Mouse (Mus musculus) retina, postnatal 1 day (tissue): ENCODE results near the gene Eef2kmt.

Source experiments
- DNase-seq: peaks from one replicate; pipeline ENCODE4 v3.0.0-alpha.2; 2012

Eef2kmt gene

DNA sequence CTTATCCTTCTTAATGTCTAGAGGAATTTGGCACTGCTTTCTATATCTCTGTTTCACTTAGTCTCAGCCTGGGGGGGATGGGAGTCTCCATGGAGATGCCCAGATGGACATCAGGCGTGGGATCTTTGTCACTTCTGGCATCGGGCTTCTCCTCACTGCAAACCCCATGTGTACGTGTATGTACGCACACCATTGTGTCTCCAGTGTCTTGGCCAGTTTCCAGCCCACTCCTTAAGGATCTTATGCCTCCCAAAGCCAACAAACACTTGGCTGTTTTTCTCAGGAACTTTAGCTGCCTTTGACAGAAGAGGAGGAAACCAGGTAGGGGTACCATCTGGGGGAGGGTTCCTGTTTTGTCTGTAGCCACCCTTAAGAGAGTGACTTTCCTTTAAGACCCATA, 34.4 kb downstream of the Eef2kmt start:
- no peak for DNase-seq

DNA sequence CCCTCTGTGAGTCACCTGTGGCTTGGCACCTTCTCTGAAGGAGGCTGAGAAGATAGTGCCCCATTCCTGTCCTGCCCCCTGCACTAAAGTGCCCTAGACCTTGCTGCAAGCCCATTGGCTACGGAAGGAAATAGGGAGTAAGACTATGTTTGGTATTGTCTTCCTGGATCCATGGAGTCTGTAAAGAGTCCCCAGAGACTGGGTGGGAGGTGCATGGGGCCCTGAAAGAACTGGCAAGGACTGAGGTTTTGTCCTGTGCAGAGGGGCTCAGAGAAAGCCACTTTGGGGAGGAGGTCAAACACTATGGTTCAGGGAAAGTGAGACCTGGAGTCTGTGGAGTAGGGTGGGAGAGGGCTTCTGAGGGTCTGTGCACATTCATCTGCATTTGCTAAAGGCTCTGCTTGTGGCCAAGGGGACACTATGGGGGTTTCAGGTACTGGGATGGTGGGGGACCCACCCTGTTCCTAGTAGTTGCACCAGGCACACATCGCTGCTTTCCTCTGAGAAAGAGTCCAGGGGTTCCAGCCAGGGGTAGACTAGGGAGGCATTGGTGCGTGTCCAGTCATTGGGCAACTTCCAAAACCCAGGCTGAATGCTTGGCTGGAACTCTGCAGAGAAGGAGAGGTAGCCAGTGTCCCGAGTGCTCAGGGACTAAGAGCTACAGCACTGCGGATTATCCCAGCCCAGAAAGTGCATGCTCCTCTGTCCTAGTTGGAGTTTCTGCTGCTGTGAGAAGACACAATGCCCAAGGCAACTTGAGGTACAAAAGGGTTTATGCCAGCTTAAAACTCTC, 38.2 kb downstream of the Eef2kmt start:
- no peak for DNase-seq

DNA sequence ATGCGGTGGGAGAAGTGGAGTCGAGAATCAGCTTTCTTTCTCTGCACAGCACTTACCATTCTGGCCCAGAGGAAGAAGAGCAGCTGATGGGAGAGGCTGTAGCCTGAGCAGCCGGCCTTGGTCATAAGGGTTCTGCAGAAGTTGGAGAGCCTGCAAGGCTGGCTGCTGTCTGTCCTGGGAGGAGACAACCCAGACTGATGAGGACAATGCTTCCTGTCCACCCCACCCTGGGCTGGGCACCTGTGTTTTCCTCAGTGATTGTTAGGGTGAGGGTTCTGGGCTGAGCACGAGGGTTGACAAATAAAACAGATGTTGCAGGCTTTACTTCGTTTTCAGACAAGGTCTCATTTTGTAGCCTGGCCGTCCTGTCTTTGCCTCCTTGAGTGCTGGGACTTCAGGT, 39.1 kb downstream of the Eef2kmt start:
- no peak for DNase-seq

DNA sequence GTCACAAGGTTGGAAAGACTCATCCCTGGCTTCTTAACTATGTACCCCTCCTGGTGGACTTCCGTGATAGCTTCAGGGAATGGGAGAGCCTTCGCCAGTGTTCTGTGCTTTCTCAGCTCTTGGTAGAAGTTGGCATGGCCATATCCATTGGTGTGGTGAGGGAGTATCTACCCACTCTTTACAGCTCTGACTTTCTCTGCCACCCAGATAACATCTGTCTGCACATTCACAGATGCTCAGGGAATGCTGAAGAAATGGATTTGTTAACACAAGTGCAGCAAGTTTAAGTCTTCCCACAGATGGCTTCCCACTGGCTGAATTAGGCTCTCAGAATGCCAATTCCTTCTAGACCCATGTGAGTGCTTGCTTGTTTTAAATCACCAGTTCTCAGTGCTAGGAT, 41.7 kb downstream of the Eef2kmt start:
- DNase-seq = no peak

DNA sequence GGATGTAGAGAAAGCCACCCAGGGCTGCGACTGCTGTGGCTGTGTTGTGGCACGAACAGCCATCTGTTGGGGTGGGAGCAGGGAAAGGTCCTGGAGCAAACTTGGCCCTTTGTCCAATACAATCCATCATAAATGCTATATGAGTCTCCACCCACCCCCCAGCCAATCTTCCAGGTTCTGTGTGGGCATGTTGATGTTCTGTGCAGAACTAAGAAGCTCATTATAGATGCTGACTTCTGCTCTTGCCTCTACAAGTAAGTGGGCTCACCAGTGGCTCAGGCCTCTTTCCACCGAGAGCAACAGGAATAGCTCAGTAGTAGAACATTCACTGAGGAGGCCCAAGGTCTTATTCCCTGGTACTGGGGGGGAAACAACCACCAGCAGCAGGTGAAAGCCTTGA, 43.6 kb downstream of the Eef2kmt start:
- no peak for DNase-seq

DNA sequence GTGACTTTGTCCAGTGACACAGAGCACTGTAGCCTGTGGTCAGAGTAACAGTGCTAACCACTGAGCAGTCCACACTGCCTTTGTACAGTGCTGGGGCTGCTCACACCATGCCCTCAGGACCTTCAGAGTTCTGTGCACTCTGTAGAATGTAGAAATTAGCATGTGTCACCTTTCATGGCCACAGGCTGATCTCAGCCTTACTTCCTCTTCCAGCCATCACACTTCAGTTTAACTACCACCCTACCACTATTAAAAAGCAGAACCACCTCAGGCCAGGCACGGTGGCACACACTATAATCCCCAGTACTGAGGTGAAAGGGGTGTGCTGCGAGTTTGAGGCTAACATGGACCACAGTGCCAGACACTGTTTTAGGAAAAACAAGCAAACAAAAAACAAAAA, 45.4 kb downstream of the Eef2kmt start:
- DNase-seq = no peak

DNA sequence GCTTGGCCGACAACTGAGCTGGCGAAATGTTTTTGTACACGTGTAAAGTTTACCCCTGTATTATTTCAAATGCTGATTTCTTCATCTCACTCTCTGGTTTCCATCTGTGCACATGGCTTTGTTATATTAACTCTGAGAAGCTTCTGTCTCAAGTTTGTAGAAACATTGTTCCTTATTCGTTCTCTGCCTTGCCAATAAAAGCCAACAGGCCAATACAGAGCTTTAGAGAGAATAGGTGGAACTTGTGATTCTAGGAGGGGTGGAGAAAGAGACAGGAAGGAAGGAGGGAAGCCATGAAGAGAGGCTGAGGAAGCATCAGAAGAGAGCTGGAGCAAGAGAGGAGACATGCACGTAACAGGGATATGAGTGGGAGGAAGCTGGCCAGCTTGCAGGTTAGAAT, 49.7 kb downstream of the Eef2kmt start:
- DNase-seq = no peak

DNA sequence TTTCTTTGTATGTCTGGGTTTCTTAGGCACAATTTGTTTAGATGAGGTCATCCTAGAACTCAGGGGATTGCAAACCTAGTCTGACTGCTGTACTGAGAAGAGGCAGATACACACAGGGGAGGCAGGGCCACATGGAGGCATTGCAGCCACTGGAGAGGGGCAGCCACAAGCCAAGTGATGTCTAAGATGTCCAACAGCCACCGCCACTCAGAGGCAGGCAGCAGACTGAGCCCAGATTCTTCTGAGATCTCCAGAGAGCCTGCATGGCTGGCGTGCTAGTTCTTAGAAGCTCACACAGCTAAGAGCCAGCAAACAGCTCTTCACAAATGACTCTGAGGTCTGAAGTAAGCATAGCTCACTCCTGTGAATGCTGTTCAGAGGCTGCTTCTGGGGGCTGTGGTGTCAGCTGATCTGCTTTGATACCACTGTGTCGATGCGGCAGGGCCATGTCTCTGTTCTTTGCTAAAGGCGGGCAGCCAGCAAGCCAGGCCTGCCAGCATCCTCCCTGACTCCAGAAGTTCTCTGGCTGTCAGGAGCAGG, 50.3 kb downstream of the Eef2kmt start:
- DNase-seq = no peak

DNA sequence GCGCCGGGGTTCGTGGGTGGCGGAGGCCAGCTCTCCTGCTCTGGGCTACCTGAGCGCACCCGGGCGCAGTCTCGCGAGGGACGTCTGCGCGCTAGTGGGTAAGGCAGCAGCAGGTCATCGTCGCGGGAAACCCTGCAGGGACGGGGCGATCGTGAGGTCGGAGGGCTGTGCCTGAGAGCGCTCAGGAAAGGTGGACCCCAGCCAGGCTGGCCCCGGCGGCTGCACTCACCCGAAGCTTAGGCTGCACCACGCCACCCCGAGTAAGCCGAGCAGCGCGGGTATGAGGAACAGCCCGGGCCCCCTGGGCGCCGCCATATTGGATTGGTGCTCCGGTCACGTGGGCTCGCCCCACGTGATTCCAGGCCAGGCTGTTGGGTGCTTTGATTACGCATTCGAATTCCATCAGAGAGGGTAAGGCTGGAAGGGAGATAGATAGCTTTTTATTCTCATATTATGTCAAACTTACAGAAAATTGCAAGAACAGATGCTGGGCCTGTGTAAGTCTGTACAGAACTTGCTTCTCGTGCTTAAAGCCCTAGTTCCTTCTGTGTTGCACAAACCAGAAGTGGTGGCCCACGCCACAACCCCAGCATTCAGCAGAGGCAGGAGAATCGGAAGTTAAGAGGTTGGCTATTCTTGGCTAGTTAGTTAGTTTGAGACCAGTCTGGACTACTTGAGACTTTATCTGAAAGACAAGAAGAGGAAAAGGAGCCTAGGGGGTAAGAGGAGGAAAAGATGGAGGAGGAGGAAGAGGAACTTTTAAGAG, 51.9 kb downstream of the Eef2kmt start, which contains the start of gene Nagpa:
TSS of gene Nagpa (minus strand) at position 345 of the 766 bp plus-strand sequence.
- DNase-seq = peak; percentile 93

DNA sequence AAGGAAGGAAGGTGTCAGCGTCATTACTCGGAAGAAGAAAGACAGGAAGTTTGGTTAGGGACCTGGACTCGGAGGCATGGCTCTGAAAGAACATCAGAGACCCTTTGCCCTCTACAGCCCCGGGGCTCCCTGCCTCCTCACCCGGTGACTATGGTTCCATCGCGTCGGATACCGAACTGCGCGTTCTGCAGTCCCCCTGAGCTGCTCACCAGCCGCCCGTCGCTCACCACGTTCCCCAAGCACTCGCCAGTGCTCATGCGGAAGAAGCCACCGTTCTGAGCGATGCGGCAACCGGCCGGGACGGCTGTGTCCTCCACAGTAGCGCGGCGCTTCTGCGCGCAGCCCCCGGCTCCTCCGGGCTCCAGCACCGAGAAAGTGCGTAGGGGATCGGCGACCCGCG, 52.6 kb downstream of the Eef2kmt start:
- DNase-seq = no peak

DNA sequence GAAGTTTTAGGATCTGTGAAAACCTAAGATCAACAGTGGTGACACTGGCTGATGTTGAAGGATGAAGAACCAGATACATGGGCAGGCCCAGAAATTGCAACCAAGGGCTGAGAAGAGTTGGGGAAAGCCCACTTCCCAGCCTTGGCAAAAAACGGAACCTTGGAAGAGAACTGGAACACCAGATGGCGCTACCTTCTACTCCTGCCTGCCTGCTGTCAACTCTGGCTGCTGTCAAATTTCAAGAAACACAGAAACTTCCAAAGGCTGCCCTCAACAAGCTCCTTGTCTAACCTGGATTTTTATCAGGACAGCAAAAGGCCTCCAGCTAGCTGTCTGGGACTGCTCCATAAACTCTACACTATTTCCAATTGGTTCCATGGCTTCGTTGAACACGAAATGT, 53.1 kb downstream of the Eef2kmt start:
- peak; percentile 53 for DNase-seq

DNA sequence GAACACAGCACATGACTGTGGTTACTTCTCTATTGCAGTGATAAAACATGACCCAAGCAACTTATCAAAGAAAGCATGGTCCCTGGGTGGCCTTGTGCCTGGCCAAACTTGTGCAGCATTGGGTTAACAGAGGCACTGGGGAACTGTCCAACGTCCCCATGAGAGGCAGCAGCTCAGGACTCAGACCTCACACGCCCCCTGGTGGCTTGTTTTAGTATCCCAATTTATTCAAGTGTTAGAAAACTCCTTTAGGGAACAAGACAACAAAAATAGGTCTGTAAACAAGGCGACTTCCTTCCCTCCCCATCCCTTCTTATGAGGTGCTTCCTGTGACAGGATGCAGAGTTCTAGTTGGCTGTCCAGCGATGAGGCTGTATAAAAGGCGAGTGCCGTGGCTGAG, 60.7 kb downstream of the Eef2kmt start:
- DNase-seq = peak; percentile 71
